Mouse (Mus musculus) bone marrow, adult 2 months (tissue): Measurements from ENCODE around the gene Mybpc2.

Source experiments
- CTCF ChIP-seq: fragments of 200-500 bp; IDR thresholded peaks from 2 replicates; pipeline ENCODE4 v1.5.1; 2011; ENCODE audit warnings: low read length, control low read depth; ENCODE audit not compliant: control insufficient read depth, insufficient read depth
- POLR2A ChIP-seq: fragments of 200-500 bp; IDR thresholded peaks from 2 replicates; pipeline ENCODE4 v1.6.1; 2011; ENCODE audit warnings: low read depth, mild to moderate bottlenecking, control low read depth, low read length, borderline replicate concordance; ENCODE audit not compliant: control insufficient read depth

DNA sequence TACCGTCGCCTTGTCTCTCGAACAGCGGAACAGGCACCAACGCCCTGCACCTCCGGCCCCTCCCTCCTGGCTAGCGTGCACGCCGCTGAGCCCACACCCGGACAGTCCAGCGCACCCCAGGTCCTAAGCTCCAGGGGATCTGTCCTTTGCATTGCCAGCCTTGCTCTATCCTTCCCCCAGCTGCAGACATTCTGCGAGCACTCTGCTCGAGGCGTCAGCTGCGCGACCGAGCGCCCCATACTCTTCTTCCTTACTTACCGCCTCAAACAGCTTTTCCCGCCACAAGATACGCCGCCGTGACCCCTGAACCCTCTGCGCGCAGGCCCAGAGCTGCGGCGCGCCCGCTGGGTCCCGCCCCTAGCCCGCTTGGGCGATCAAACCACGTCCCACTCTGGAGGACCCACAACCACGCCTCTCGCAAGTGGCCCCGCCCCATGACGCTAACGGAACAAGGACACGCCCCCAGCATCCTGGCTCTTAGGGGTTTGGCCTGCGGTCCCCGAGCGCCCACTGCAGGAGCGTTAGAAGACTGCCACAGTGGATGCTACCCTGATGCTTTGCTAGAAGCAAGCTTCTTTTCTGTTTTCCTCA lies 24.1 kb upstream of the Mybpc2 start, which contains the start of gene Pold1:
- TF ChIP-seq CTCF (peak; percentile 93), POLR2A (peak; percentile 58; the same call in 1 of the 2 replicates)
